Mouse (Mus musculus) lung, adult 2 months (tissue): ENCODE measurements at regions not wholly inside any gene's neighbourhood (a gene's known extent, or its start where the extent isn't known, plus 50 kb on each side); places are given as distances from the start of the nearest gene placed in this dataset.

ENCODE experiments used
- CTCF ChIP-seq: fragments of 200-500 bp; IDR thresholded peaks from 2 replicates; pipeline ENCODE4 v1.5.1; 2011; ENCODE audit warnings: mild to moderate bottlenecking, low read length, control low read depth; ENCODE audit not compliant: insufficient read depth
- POLR2A ChIP-seq: fragments of 200-500 bp; IDR thresholded peaks from 2 replicates; pipeline ENCODE4 v1.6.1; 2011; ENCODE audit warnings: low read depth, mild to moderate bottlenecking, control low read depth, low read length, borderline replicate concordance; ENCODE audit errors: extremely low read depth

DNA sequence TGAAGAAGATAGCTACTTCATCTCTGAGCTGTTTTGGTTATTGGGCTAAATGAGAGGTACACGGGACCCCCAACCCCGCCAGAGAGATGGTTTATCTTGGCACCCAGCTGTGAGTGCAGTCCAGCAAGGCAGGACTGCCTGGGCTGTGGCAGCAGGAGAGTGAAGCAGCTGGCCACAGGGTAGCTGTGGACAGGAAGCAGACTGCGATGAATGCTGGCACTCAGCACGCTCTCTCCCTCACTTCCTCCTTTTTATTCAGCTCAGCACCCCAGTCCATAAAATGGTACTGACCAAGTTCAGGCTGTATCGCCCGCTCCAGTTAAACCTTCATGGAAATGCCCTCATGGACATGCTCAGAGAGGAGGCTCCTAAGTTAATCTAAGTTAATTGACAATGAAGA, 67.4 kb upstream of the Klf7 start:
- no peak for TF ChIP-seq POLR2A
- TF ChIP-seq CTCF = no peak
